Mouse (Mus musculus) gonadal fat pad, adult 2 months (tissue): Measurements from ENCODE around the gene Rtca. TPM values are rescaled to one million over a fixed set of nuclear protein-coding genes. Genes with fewer than 3 reads are reported as not detected.

Experiments used
- DNase-seq: peaks from one replicate; pipeline ENCODE4 v3.0.0-alpha.2; 2012; ENCODE audit warnings: low read depth
- polyA plus RNA-seq: library from polyadenylated mRNA; depleted of rRNA; stranded (reverse); fragments of >200 nt; gene quantifications from 2 replicates; pipeline ENCODE4 v1.2.3, GENCODE M21; 2012; rRNA removed

The Rtca gene
- 25.8 and 28.0 TPM in 2 replicates for polyA plus RNA-seq

DNA sequence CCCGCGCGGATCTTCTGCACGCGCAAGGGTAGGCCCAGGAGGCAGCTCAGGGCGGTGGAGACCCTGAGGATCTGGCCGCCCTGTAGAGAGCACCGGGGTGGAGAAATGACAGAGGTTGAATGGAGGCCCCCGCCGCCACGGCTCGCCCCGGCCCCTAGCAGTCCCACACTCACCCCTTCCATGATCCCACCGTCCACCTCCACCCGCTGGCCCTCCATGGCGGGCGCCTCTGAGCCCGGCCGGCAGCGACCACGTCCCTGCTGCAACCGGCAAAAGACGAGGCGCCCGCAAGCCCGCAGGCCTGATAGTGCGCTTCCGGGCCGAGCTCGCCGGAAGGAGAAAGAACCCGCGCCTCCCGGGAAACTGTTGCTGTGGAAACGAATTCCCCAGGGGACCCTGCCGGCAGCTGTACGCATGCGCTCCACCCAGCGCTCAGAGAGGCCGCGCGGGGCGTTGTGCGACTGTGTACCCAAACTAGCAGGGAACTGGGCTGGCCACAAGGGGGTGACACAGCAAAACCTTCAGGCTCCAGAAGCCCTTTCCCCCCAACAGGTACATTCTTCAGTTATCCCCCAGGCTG is at the start of gene Rtca:
Gene Rtca (minus strand): TSS at position 437 of the 580 bp plus-strand sequence.
- no peak for DNase-seq

DNA sequence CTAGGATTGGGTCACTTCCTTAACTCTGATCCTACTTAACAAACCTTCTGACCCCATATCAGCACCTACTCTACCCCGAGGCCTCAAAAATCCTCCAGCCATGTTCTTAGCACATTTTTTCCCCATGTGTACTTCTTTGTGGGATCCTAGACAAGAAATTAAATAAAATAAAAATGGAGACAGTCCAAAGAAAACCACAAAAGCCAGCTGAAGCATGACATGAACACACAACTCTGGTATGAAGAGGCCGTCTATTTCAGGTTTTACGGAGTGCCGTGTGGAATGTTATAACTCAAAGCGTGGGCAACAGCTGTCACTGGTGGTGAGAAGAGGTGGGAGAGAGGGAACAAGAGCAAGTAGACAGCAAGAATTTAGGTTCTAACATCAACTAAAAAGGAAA is 43.4 kb upstream of the Rtca start:
- DNase-seq = no peak

DNA sequence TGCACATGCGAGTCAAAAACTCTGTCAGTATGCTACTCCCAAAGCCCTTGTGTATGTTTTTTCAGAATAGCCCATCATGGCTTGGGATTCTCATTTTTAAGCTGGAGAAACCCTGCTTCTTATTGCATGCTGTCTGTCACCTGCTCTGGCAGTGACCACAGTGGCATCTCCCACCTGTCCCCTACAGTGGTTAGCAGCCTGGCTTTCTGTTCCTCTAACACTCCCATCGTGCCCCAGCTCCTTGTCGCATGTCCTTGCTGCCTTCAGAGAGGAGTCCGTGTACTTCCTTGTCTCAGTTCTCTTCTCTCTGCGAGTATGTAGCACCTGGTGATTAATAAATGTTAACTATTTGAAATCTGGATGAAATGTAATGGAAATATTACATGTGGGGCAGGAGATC is 39.4 kb upstream of the Rtca start:
- no peak for DNase-seq

DNA sequence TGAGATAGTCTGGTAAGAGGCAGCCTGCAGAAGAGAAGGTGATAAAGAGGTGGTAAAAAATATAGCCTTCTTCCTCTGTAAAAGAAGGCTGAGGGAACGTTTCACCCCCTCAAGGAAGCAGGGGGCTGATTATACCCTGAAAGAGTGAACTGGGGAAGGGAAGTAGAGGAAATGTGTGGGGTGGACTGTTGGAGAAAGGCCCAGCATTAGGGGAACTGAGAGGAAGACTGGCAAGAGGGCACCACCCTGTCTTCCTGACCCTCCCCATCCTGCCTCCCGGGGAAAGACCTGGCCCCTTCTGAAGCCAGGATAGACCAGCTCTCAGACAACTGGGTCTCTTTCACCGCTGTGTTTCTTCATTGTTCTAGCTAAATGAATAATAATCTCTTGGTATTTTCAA is 34.5 kb upstream of the Rtca start:
- DNase-seq = no peak

DNA sequence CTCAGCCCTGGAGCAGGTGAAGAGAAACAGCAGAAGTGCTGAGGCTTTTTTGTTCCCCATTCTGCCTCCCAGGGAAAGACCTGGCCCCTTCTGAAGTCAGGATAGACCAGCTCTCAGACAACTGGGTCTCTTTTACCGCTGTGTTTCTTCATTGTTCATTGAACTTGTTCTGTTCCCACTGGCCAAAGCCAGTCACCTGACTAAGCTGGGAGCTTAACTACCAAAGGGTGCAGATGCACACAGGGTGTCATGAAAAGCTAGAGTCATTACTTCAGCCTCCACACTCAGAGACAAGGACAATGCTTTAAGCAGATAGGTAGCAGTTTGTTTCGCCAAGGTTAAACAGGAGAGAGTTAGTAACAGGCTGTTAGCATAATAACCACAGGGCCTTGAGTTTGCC is 34.1 kb upstream of the Rtca start:
- DNase-seq = no peak

DNA sequence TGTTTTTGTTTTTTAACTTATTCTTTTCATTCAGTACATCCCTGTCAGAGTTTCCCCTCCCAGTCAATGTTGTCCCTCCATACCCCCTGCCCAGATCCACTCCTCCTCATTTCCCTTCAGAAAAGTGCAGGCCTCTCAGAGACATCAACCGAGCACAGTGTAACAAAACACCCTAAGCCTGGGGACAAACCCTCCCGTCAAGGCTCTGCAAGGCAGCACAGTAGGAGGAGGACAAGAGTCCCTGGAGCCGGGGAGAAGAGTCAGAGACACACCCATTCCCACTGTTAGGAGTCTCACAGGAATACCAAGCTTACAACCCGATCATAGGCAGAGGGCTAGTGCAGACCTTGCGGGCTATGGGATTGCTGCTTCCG is 29.2 kb upstream of the Rtca start:
- no peak for DNase-seq

DNA sequence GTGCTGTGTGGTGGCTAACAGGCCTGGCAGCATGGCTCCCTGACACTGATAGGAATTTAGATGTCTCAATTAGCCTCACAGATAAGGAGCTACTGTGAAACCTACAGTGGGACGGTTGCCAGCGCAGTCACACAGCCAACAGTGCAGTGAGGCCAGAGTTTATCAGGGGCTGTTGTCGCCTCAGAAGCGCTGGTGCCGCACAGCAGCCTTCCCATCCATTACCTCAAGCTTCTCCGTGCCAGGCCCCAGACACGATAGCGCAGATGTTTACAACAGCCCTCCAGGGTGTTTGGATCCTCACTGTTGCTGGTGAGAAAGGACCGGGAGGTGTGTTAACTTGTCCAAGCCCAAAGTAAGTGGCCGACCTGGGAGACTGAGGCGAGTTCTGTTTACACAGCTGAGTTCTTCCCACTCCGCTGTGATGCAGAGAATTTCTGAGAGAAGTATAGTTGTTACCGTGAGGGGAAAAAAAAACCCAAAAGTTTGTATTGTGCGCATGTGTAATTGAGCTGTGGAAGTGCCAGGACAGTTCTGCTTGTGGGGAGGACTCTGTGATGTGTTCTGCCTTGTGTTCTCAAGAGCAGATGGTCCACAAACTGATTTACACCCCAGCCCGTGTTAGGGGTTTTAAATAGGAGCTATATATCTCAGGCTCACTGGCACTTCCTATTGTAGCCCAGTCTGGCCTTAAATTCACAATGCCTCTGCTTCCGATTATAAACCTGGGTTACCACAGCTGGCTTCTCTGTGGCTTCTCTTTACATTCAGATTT is 28.6 kb upstream of the Rtca start:
- no peak for DNase-seq

DNA sequence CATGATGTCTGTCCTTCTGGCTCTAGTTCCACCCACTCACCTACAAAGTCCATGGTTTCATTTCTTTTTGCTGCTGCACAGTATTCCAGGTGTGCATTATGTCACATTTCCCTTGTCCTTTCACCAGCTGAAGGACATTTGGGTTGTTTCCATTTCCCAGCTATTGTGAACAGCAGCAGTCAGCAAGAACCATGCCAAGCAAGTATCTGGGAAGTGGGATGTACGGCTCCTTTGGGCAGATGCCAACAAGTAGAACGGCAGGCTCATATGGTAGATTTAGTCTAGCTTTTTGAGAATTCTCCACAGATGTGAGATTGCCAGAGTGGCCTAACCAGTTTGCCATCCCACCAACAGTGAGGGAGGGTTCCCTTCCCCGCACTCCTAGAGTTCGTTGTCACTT is 22.8 kb upstream of the Rtca start:
- DNase-seq = no peak

DNA sequence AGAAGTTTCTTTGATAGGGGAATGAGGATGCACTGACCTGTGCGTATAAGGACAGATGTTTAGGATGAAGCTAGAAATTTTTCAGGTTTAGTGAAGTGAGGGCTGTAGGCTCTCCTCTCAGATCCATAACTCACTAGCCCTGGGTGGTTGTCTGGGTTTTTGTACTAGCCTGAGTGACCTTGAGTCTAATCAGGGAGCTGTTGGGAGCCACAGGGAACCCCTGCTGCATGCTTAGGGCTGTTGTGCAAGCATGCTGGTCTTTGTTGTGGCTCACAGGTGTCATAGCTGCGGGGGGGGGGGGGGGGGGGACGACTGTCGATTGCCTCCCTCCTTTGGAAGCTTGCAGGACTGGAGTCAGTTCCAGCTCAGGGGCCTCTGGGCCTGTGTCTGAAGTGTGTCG is 21.7 kb upstream of the Rtca start:
- DNase-seq = no peak

DNA sequence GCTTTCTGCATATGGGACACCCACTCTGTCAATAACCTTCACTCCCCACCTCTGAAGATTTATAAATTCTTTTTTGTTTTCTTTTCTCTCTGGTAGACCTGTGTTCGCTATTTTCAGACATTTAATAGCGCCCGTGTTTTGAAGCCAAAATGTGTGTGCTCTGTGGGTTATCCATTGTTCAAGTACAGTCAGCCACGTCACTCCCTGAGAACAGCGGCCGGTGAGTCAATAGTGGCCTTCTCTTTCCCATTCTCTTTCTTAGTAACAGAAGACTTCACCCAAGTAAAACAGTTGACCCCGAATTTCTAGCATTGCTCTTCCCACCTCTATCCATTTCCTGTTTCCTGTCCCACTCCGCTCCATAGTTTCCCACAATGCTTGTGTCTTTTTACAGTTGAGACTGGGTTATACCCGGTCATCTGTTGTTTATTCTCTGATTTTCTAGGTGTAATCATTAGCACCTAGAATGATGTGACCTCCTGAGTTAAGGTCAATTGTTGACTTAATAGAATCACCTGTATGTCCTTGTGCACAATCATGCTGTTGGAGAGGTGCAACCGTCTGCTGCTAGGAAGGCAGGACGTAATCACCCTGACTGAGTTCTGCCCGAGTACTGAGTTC is 12.2 kb upstream of the Rtca start:
- DNase-seq = no peak

DNA sequence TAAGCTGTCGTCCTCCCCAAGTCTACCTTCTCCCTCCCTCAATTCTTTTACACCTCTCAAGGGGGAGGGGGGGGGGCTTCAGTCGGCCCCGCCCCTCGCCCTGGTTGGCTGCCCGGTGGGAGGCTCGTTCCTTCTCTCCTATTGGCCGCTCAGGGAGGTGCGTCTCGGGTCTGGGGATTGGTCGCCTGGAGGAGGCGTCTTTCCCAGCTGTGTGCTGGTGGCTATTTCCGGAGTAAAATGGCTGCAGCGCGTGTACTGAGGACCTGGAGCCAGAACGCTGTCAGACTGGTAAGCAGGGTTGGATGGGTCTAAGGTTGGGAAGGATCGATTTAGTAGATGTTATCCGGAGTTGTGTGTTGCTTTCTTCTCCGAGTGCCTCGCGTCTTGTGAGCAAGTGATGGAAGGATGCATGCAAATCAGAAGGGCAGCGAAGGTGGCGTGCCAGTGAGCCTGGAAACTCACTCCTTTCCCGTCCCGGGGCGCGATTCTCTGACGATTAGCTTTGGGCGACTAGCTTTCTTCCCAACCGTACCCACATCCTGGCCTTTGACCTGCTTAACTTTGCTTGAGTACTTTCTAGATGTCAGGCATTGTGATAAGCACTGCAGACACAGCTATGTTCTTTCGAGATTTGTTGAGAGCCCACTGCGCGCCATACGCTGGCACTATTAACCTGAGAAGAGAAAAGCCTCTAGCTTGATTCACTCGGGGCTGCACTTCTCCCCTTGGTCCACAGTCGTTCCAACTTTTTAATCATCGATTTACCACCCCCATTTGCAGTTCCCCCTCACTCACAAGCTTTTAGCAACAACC is 5.1 kb upstream of the Rtca start, which contains the start of gene Dbt:
Gene Dbt (plus strand): TSS at position 167 of the 813 bp plus-strand sequence.
- DNase-seq = no peak

DNA sequence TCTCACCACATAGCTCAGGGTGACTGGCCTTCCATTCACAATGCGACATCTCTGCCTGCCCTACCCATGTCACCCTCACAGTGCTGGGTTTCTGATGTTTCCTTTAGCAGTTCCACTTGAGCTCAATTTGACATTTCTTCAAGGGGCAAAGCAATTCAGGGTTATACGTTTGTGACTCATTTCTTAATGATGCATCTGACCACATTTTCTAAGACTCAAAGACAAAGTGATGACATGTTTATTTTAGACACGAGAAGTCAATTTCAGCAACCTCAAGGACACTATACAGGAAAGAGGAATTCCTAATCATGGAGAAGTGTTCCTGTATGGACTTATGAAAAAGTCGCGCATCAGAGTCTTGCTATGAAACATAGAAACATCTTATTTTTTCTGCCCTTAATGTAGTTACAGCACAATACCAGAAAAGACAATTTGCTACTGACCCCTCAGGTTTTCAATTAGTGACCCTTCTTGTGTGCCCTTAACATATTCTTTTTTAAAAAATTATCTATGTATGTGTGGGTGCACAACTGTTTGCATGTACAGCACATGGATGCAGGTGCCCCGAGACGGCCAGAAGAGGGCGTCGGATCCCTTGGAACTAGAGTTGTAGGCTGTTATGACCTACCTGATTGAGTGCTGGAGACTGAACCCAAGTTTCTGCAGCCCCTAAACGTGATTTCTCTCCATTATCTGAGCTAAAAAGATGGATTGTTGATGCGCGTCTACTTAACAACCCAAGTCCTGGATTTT is 4.3 kb upstream of the Rtca start:
- no peak for DNase-seq

DNA sequence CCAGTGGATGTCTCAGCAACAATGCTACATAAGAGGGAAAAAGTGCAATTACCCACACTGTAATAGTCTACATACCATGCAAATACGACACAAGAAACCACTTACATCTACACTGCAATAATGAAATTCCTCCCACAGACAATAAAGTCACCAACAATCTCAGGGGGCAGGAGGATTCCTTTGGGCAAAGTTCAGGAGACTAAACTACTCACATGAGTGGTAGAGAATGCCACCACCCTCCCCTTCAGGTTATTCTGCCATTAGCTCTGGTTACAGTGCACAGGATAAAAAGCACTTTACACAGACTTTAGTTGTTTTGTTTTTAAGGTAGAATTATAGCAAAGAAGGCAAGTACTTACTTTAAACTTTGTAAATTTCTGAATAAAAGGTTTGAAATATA is 12.3 kb downstream of the Rtca start:
- no peak for DNase-seq

DNA sequence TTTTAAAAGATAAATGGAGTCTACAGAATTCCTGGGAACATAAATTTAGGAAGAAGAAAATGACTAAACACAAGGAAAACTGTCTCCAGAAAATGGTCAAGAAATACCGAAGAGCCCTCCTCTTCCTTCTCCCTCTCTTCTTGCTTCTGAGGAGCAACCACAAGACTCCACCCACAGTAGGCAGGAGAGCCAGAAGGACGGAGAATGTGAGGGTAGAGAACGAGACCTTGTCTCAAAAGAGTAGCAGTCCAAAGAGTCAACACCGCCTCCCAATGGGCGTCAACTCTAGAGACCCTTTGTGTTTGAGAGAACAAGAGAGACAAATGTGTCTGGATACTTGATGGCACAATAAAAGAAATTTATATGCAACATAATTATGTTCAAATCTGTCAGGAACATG is 14.3 kb downstream of the Rtca start:
- DNase-seq = no peak

DNA sequence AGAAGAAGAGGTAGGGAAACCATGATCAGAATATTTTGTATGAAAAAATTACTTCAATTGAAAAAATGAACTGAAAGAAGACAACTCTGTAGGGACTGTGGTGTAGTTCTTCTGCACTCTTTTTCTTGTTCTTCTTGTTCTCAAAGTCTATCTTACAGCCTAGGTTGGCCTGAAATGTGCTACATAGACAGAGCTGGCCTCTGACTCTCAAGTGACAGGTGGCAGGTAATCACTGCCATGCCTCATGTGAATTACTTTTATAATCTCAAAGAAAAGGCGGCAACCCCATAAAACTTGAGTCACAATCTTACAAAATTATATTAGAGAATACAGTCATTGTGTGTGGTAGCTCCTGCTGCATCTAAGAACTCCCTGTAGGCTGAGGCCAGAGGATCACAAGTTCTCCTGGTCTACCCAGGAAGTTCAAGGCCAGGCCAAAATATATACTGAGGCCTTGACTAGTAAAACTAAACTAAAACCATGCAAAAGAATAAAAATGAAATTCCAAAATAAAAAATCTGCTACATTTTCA is 16.0 kb downstream of the Rtca start:
- no peak for DNase-seq

DNA sequence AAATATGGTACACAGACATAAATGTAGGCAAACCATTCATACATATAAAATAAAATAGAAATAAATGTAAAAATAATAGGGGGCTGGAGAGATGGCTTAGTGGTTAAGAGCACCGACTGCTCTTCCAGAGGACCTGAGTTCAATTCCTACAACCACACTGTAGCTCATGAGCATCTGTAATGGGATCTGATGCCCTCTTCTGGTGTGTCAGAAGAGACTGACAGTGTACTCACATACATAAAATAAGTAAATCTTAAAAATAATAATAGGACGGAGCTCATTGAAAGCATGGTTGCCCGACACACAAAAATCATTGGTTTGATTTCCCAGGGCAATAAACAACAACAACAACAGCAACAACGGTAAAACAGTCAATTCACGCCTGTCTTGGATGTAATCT is 17.1 kb downstream of the Rtca start:
- no peak for DNase-seq

DNA sequence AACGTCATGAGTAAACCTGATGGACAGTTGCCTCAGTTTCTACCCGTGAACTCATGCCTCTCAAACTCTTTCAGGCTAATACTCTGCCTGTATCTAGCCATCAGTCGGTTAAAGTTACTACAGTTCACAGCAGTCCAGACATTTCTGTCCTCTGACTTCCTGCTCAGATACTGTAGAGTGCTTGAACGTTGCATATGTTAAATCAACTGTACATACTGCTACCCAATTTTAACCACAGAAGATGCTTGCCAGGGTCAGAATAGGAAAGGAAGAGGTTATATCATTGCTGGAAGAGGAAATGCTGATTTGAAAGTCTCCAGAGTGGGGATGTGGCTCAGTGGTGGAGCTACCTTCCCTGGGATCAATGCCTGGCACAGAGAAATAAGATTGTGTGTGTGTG is 24.7 kb downstream of the Rtca start:
- DNase-seq = no peak

DNA sequence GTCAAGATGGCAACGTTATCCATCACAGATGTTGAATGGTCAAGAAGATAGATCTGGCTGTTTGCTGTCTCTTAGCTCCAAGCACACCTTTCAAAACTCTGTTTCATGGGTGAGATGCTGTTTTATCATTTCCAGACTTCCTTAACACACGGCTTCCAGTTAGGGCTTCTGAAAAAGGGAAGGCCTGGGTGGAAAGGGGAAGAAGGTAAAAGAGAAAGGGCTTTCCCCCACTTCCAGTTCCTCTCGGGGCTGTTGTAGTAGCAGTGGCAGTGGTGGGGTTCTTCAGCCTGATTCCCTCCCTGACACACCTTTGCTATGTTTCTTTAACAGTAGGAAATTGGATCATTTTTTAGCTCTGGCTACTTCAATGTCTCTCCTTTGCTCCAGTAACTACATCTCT is 25.3 kb downstream of the Rtca start:
- DNase-seq = no peak

DNA sequence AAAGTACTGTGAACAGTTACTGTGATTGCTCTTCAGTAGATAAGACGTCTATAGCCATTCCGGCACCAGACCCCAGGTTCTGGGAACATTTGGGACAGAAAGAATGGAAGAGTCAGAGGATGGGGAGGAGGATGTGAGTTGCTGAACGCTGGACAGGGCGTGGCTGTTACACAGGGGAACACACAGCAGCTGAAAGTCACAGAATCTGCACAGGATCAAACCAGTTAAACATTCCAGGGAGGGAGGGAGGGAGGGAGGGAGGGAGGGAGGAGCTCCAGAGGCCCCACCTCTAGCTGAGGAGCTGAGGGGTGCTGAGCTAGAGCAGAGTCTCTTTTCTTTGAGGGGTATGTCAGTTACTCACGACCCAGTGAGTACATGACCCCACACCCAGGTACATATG is 27.1 kb downstream of the Rtca start:
- no peak for DNase-seq

DNA sequence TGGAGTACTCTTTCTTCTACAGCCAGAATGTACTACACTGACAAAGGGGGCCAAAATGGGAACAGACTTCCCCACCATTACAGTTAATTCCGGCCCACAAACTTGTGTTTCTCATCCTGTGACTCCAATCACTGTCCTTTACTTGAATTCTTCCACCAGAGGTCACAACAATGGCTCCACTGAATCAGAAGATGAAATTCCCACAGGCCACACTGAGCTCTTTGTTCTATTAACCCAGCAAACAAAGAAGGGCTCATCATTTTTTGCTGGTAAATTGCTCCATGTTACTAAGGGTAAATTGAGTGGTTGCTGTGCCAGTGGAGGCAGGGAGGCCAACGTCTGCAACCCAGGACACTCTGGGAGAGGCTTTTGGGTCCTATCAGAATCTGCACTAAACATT is 27.9 kb downstream of the Rtca start:
- no peak for DNase-seq

DNA sequence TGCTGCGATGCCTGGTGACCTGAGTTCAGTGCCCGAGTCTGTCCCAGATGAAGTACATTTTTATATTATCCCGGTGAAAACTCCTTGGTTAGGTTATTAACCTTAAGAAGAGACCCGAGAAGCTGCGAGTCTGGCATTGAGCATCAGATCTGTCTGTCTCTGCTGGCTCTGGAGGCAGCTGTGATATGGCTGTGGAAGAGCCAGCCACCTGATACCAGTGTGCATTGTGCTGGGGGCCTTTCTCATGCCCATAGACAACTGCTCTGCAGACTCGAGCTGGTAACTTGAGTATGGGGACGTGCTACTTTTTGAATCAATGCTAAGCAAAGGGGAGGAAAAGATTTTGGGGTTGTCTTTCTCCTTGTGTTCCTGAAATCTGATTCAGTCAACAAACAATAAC is 30.7 kb downstream of the Rtca start:
- DNase-seq = no peak
